Mouse (Mus musculus): ENCODE results near the gene Anapc16.

The Anapc16 gene

DNA sequence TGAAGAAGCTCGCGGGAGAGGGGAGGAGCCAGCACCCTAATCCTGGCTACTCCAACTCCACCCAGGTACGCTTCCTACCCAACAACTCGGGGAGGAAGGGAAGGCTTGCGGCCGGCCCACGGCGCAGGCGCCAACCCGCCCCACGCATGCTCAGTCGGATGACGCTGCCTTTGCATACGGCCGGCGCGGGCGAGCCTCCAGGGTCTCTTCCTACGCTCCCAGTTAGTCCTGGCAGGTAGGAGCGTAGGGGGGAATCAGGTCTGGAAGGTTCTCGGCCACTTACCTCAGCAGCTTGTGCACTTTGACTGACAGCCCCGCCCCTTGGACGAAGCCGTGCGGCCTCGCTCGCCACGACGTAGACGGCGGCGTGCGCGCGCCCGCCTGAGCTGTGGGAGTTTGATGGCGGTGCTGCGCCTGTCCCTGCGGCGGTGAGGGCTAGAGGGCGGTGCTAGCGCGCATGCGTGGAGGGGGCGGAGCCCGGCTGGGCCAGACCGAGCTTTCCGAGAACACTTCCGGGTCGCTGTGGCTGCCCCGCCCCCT, at the start of gene Anapc16, which contains the start of gene Ascc1:
TSS of gene Anapc16 (minus strand) at position 463 of the 540 bp plus-strand sequence.
TSS of gene Ascc1 (plus strand) at position 133 of the 540 bp plus-strand sequence.
- DNase-seq (ENCODE audit: extremely low read depth, low read depth) = peak; percentile 72

GRCm38 (mm10) chr10:60050581-60050980, 47.6 kb upstream of the Anapc16 start:
- DNase-seq (ENCODE audit: extremely low read depth, low read depth) = no peak

DNA sequence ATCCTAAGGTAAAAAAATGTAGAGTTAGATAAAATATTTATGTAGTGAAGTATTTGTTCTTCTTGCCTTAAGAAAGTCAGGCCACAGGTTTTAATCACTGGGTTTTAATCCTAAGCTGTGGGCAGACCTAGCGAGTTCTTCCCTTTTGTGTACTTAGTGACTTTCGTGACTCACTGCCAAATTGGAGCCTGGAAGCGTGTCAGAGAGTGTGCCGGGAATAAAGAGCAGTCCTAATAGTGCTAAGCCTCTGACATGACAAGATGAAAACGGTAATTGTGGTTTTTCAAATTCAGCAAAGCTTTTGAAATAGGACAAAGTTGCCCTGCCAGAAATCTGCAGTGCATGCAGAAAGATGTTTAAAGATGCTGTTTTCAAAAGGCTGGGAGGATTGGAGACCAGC, 43.8 kb upstream of the Anapc16 start:
- no peak for DNase-seq (ENCODE audit: extremely low read depth, low read depth)

GRCm38 (mm10) chr10:60042350-60042922, 39.5 kb upstream of the Anapc16 start:
- no peak for DNase-seq (ENCODE audit: extremely low read depth, low read depth)

DNA sequence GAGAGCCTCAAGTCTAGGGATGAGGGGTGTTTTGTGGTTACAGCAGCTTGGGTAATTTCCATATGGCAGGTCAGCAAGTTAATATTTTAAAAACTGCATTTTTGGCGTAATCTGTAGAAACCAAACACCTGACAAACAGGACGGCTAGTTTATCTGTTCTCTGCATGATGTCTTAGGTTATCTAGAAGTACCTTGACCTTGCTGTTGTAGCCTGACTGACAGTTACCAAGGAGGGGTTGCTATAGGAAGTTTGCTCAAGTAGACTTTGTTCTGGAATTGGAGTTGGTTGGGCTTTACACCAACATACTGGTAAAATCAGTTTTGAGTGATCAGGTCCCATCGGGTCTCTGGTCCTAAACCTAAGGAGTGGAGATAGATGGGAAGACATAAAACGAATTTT, 32.8 kb upstream of the Anapc16 start:
- no peak for DNase-seq (ENCODE audit: extremely low read depth, low read depth)

GRCm38 (mm10) chr10:60034621-60035020, 31.7 kb upstream of the Anapc16 start:
- DNase-seq (ENCODE audit: extremely low read depth, low read depth) = no peak

DNA sequence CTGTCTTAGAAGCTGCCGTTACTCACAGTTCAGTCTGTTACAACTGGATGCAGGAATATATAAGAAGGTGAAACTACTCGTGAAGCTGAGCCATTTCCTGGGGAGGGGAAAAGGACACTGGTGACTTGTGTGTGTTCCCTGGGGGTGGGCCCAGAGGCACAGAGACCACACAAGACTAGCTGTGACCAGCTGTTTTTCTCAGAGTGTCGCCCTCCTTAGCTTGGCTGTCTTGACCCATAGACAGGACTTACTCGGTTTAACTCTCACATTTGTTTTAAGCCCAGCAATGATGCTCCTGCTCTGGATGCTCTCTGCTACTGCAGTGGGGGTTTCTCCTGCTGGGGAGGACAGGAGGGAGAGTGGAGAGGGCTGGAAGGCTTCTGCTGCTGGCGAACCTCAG, 30.1 kb upstream of the Anapc16 start:
- DNase-seq (ENCODE audit: extremely low read depth, low read depth) = no peak

GRCm38 (mm10) chr10:60032622-60033021, 29.7 kb upstream of the Anapc16 start:
- DNase-seq (ENCODE audit: extremely low read depth, low read depth) = no peak

- DNase-seq (ENCODE audit: extremely low read depth, low read depth) = no peak
Measured at GRCm38 (mm10) chr10:60031985-60032384, 29.1 kb upstream of the Anapc16 start.

- DNase-seq (ENCODE audit: extremely low read depth, low read depth) = no peak
Measured at GRCm38 (mm10) chr10:60031562-60031961, 28.6 kb upstream of the Anapc16 start.

- no peak for DNase-seq (ENCODE audit: extremely low read depth, low read depth)
Measured at GRCm38 (mm10) chr10:60029387-60029786, 26.5 kb upstream of the Anapc16 start.

GRCm38 (mm10) chr10:60028979-60029378, 26.0 kb upstream of the Anapc16 start:
- DNase-seq (ENCODE audit: extremely low read depth, low read depth) = no peak

DNA sequence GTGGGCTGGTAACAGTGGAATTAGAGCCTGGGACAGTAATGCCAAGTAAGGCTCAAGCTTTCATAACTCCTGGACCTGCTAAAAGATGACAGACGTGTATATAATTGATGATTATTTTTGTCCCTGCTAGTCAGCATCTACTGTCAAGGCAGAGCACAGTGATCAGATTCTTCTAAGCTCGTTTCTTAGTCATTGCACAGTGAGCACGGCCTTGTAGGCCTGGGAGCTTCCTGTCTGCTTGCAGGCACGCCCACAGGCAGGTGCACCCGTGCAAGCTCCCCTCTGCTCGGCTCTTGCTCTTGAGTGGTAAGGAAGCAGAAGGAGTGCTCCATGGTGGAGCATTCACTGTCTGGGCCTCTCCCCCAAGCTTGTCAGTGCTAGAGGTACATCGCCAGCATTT, 25.2 kb upstream of the Anapc16 start:
- no peak for DNase-seq (ENCODE audit: extremely low read depth, low read depth)

GRCm38 (mm10) chr10:60027619-60028084, 24.7 kb upstream of the Anapc16 start:
- DNase-seq (ENCODE audit: extremely low read depth, low read depth) = no peak

GRCm38 (mm10) chr10:60026759-60027395, 23.9 kb upstream of the Anapc16 start:
- DNase-seq (ENCODE audit: extremely low read depth, low read depth) = no peak

DNA sequence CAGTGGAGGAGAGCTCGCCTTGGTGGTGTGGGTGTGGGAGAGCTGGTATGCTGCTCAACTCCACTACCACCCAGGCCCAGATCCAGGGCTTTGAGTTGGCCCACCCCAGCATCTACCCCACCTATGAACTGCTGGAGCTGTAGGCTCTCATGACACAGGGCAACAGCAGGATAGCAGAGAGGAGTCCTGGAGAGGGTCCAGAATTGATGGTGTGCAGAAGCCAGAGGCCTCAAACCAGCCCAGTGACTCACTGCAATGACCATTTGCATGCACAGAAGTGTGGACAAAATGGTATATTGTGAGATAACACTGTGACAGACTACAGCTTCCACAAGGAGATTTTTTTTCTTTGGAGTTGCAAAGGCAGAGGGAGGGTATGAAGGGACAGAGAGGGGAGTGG, 20.8 kb upstream of the Anapc16 start:
- no peak for DNase-seq (ENCODE audit: extremely low read depth, low read depth)

GRCm38 (mm10) chr10:60019299-60019698, 16.4 kb upstream of the Anapc16 start:
- no peak for DNase-seq (ENCODE audit: extremely low read depth, low read depth)

DNA sequence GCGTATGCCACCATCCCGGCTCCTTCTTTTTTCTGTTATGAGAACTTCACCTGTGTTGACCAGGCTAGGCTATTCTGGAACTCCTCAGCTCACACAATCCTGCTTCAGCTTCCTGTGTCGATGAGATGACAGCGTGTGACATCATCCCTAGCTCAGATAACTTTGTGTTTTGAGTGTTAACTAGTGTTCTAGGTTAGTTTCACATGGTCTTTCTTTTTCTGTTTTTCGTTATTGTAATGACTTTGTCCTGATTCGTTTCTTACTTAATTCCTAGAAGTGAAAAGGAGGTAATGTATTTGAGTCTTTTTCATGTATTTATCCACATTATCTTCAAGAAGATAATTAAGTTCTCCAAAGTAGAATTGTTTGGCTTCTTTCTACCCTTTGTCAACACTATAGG, 13.3 kb upstream of the Anapc16 start:
- DNase-seq (ENCODE audit: extremely low read depth, low read depth) = no peak

GRCm38 (mm10) chr10:60009115-60009514, 6.2 kb upstream of the Anapc16 start:
- DNase-seq (ENCODE audit: extremely low read depth, low read depth) = no peak

DNA sequence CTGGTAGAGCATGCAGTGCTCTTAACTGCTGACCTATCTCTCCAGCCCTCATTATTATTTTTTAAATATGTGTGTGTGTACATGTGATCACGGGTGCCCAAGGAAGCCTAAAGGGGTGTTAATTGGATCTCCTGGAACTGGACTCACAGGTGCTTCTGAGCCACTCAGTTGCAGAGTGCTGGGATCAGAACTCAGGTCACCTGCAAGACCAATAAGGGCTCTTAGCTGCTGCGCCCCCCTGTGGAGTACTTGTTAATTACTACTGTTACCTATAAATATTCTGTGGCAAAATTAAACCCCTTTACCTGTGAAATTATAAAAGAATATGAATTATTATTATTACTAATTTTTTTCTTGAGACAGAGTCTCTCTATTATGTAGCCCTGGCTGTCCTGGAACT, 2.3 kb upstream of the Anapc16 start:
- peak; percentile 16 for DNase-seq (ENCODE audit: extremely low read depth, low read depth)

GRCm38 (mm10) chr10:60003847-60004246, 912 bp upstream of the Anapc16 start:
- DNase-seq (ENCODE audit: extremely low read depth, low read depth) = no peak

- DNase-seq (ENCODE audit: extremely low read depth, low read depth) = peak; percentile 75
Measured at GRCm38 (mm10) chr10:60003213-60003752, 348 bp upstream of the Anapc16 start.

GRCm38 (mm10) chr10:60002203-60002602, 732 bp downstream of the Anapc16 start:
- peak; percentile 66 for DNase-seq (ENCODE audit: extremely low read depth, low read depth)

Data from MEL-GATA-1-ER (cell line).